Mouse (Mus musculus) ES-Bruce4 (cell line): ENCODE data around the gene Gnai1. TPM values are rescaled to one million over a fixed set of nuclear protein-coding genes. Genes with fewer than 3 reads are reported as not detected.

Source experiments
- H3K27ac ChIP-seq: 2 replicates; pipeline ENCODE4 v1.5.1; 2012; ENCODE audit warnings: low read length, inconsistent platforms; ENCODE audit not compliant: insufficient read depth
- H3K27me3 ChIP-seq: 2 replicates; pipeline ENCODE4 v1.6.1; 2012; ENCODE audit warnings: mild to moderate bottlenecking, low read length, inconsistent platforms; ENCODE audit not compliant: control insufficient read depth, poor library complexity, insufficient read depth, severe bottlenecking
- H3K36me3 ChIP-seq: 2 replicates; pipeline ENCODE4 v1.6.1; 2012; ENCODE audit warnings: inconsistent platforms, mild to moderate bottlenecking, low read length, moderate library complexity; ENCODE audit not compliant: control insufficient read depth, poor library complexity, insufficient read depth, severe bottlenecking
- H3K4me1 ChIP-seq: one replicate; pipeline ENCODE4 v1.8.1; 2011; ENCODE audit warnings: low read length; ENCODE audit not compliant: control insufficient read depth, insufficient read depth
- H3K4me3 ChIP-seq: 2 replicates; pipeline ENCODE4 v1.5.1; 2011; ENCODE audit warnings: low read depth, mild to moderate bottlenecking, low read length
- H3K9ac ChIP-seq: 2 replicates; pipeline ENCODE4 v1.6.1; 2012; ENCODE audit warnings: low read depth, mild to moderate bottlenecking, inconsistent platforms; ENCODE audit not compliant: poor library complexity, severe bottlenecking
- H3K9me3 ChIP-seq: replicated peaks from 2 replicates; pipeline ENCODE4 v1.6.1; 2012; ENCODE audit warnings: mild to moderate bottlenecking, low read length, inconsistent platforms; ENCODE audit not compliant: control insufficient read depth, poor library complexity, insufficient read depth, severe bottlenecking
- CTCF ChIP-seq: IDR thresholded peaks from one replicate; pipeline ENCODE4 v1.8.1; 2011; ENCODE audit warnings: low read depth, low read length
- EP300 ChIP-seq: IDR thresholded peaks from 2 replicates; pipeline ENCODE4 v1.6.1; 2011; ENCODE audit warnings: low read depth, low read length; ENCODE audit not compliant: insufficient read depth
- POLR2A ChIP-seq: IDR thresholded peaks from one replicate; pipeline ENCODE4 v1.8.1; 2011; ENCODE audit warnings: low read length; ENCODE audit not compliant: insufficient read depth
- polyA plus RNA-seq: library from polyadenylated mRNA; stranded (reverse); fragments of >200 nt; gene quantifications from 2 replicates; pipeline ENCODE4 v1.2.4, GENCODE M21; 2011; ENCODE audit warnings: low read depth; ENCODE audit not compliant: missing spikeins, insufficient read depth, insufficient read length

Gene Gnai1
- polyA plus RNA-seq, 1 experiment, result 14.3 TPM

DNA sequence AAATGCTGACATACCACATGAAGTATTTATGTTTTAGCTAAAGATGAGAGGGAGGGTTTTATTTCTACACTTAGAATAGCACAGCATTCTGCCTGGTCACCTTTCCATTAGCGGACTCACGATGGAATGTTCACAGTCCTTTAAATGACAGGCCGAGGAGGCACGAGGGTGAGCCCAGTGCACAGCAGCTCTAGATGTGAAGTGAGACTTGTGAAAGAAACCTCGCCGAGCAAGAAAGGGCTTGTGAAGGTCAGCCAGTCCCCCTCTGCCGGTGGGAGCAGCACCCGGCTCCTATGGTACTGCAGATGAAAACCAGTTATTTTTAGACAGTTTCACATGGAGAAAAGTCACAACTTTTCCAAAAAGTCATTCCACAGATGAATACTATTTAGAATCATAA is 29.4 kb downstream of the Gnai1 start:
- Histone ChIP-seq H3K9me3 (no peaks in the 10 kb centered on the region), H3K4me1 (no peaks in the 10 kb centered on the region), H3K27me3 (no peaks in the 10 kb centered on the region), H3K4me3 (no peak overlapping the region), H3K27ac (no peak overlapping the region), H3K36me3 (no peaks in the 10 kb centered on the region), H3K9ac (no peak overlapping the region)
- no peak for TF ChIP-seq CTCF

DNA sequence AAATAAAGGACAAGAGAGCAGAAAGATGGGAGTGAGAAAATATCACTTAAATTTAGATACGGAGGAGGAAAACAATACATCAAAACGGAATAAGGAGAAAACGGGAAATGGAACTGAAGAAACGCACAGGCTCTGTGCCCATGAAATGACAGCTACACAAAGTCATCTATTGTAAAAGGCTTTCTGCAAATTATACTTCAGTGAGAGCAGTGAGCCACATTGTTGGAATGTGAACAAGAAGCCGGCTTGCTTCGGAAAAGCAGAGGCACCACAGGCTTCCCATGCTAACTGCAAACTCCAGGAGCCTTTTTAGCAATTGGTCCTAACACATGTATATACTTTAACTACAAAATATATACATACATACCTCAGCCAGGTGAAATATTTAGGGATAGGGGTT is 34.0 kb downstream of the Gnai1 start:
- no peaks in the 10 kb centered on the region for H3K27me3 ChIP-seq
- no peaks in the 10 kb centered on the region for H3K4me1 ChIP-seq
- no peaks in the 10 kb centered on the region for H3K9me3 ChIP-seq
- H3K9ac ChIP-seq, result no peak overlapping the region
- H3K36me3 ChIP-seq, result no peaks in the 10 kb centered on the region
- no peak for TF ChIP-seq CTCF
- TF ChIP-seq POLR2A, result no peak
- no peak for TF ChIP-seq EP300
- no peak overlapping the region for H3K4me3 ChIP-seq
- H3K27ac ChIP-seq, result no peak overlapping the region

DNA sequence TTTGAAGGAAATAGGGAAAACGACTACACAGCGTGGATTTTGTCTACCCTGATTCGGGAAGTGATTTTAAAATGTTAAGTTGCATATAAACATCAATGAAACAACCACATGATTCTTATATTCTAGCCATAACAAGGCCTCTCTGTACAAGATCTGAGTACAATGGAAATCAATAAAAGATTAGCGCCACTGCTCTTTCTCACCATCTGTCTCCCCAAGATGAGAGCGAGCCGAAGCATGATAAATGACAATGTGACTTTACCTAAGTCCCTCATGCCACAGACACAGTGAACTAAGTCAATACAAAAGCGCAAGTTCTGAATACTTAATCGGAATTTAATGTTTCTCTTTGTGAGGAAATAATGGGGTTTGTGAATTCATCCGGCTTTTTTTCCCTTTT is 36.6 kb downstream of the Gnai1 start:
- Histone ChIP-seq H3K4me1 (no peaks in the 10 kb centered on the region), H3K36me3 (no peaks in the 10 kb centered on the region), H3K9ac (no peak overlapping the region), H3K27ac (no peak overlapping the region), H3K9me3 (no peaks in the 10 kb centered on the region), H3K27me3 (no peaks in the 10 kb centered on the region), H3K4me3 (no peak overlapping the region)
- TF ChIP-seq CTCF, result no peak
- TF ChIP-seq EP300, result no peak

DNA sequence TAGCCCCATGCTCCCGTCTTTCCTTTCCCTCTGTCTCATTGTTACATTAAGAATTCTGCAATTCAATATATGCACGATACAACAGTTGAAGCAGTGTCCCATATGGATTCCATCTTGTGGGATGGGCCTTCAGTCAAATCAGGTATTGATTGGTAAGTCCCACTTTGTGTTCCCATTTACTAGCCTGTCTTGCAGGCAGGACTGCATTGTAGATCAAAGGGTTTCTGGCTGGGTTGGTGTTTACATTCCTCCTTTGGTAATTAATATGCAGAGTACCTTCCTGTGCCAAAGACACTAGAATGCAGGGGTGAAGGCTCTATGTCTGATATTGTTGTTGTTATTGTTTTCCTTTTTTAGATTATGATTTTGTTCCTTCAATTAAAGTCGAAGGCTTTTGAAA is 38.5 kb downstream of the Gnai1 start:
- Histone ChIP-seq H3K27ac (no peak overlapping the region), H3K36me3 (no peaks in the 10 kb centered on the region), H3K4me3 (no peak overlapping the region), H3K9ac (no peak overlapping the region), H3K4me1 (no peaks in the 10 kb centered on the region), H3K27me3 (no peaks in the 10 kb centered on the region), H3K9me3 (no peaks in the 10 kb centered on the region)
- no peak for TF ChIP-seq CTCF
- TF ChIP-seq EP300, result no peak
- no peak for TF ChIP-seq POLR2A

DNA sequence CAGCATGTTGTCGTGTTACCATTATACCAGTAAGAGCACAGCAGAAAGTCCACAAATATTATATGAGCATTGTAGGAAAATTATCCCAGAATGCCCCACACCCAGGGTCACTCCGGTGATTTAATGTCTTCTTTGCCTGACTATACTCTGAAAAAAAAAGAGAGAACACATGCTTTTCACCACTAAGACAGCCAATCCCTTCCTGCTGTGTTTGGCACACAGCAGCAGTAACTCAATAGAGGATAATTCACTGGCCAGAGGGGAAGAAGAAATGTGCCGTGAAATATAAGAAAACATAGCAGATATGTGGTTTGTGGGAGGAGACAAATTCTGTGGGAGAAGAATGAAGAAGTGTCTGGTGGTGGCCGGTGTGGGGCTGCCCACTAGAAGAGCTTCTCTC is 41.3 kb downstream of the Gnai1 start:
- Histone ChIP-seq H3K9ac (no peak overlapping the region), H3K27me3 (no peaks in the 10 kb centered on the region), H3K27ac (no peak overlapping the region), H3K36me3 (no peaks in the 10 kb centered on the region), H3K9me3 (no peaks in the 10 kb centered on the region), H3K4me3 (no peak overlapping the region), H3K4me1 (no peaks in the 10 kb centered on the region)
- TF ChIP-seq CTCF (no peak), EP300 (no peak), POLR2A (no peak)

DNA sequence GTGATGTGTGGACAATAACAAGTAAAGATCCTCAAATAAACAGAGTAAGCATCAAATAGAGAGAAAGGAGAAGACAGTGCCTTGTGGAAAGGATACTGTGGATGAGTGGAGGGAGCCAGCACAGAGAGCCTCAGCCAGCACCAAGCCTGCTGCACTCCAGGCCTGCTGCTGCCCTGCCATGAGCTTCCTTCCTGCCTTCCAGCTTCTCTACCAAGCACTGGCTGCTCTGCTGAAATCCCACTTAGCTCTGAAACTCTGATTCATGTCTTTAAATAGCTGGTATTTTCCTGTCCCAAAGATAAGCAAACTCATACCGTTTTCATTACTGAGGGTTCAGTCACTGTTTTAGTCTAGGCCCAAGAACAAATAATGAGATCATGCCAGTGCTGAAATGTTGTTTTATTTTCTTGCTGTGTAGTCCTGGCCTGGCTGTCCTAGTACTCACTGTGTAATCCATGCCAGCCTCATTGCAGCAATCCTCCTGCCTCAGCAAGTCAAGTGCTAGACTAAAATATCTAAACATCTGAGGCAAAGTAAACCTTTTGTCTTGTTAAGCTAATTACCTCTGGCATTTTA is 52.8 kb downstream of the Gnai1 start:
- TF ChIP-seq POLR2A (no peak), EP300 (no peak), CTCF (no peak)
- Histone ChIP-seq H3K27ac (no peak overlapping the region), H3K9ac (no peak overlapping the region)

DNA sequence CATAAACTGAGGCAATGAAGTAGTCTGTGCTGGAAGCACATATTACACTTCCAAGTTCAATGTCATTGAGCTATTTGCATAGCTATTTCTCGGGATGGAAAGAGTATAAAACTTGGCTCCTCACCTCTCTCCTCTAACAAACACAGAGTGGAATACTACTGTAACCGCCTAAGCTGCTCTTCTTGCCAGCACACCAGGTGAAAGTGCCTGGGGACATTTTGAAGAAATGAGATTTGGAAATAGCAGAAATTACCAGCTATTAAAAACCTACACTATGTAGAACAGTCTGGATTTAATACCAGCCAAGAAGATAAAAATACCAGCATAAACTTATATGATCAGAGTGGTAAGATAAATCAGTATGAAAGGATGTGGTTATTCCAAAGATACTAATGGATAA is 63.6 kb downstream of the Gnai1 start:
- Histone ChIP-seq H3K4me3 (no peak overlapping the region), H3K9me3 (no peaks in the 10 kb centered on the region), H3K9ac (no peak overlapping the region), H3K27ac (no peak overlapping the region), H3K4me1 (no peaks in the 10 kb centered on the region), H3K36me3 (no peaks in the 10 kb centered on the region), H3K27me3 (no peaks in the 10 kb centered on the region)
- TF ChIP-seq POLR2A (no peak), CTCF (no peak), EP300 (no peak)

More for the DNA sequence above, 52.8 kb downstream of the Gnai1 start:
- no peaks in the 10 kb centered on the region for H3K27me3 ChIP-seq
- H3K9me3 ChIP-seq, result no peaks in the 10 kb centered on the region
- H3K4me1 ChIP-seq, result no peaks in the 10 kb centered on the region
- H3K4me3 ChIP-seq, result no peak overlapping the region
- H3K36me3 ChIP-seq, result no peaks in the 10 kb centered on the region
